Mouse (Mus musculus): ENCODE measurements around the gene Zfyve28. TPM values are rescaled to one million over a fixed set of nuclear protein-coding genes. Genes with fewer than 3 reads are reported as not detected.

Gene Zfyve28
- polyA plus RNA-seq, 1 experiment: 42.2 TPM

GRCm38 (mm10) chr5:34242224-34242963 is 45.9 kb downstream of the Zfyve28 start:
- H3K4me3 ChIP-seq (ENCODE audit: insufficient read depth, low read length): no peak overlapping the region
- peaks cover 30% of the 10 kb centered on the region for H3K4me1 ChIP-seq (ENCODE audit: control insufficient read depth, insufficient read depth, low read length)
- TF ChIP-seq CTCF (IDR thresholded peaks at IDR 0.05; ENCODE audit: extremely low read depth, insufficient read depth, low read length) (no peak), POLR2A (IDR thresholded peaks at IDR 0.05; ENCODE audit: extremely low read depth, insufficient read depth, low read length) (no peak)
- peak overlapping the region; percentile 82 for H3K27ac ChIP-seq (ENCODE audit: insufficient read depth, low read length)

GRCm38 (mm10) chr5:34238444-34238843 is 49.8 kb downstream of the Zfyve28 start:
- no peak for TF ChIP-seq POLR2A (IDR thresholded peaks at IDR 0.05; ENCODE audit: extremely low read depth, insufficient read depth, low read length)
- TF ChIP-seq CTCF (IDR thresholded peaks at IDR 0.05; ENCODE audit: extremely low read depth, insufficient read depth, low read length): no peak
- H3K4me1 ChIP-seq (ENCODE audit: control insufficient read depth, insufficient read depth, low read length): peaks cover 29% of the 10 kb centered on the region
- H3K27ac ChIP-seq (ENCODE audit: insufficient read depth, low read length): no peak overlapping the region
- H3K4me3 ChIP-seq (ENCODE audit: insufficient read depth, low read length): no peak overlapping the region

GRCm38 (mm10) chr5:34235898-34236420 is 52.3 kb downstream of the Zfyve28 start:
- H3K27ac ChIP-seq (ENCODE audit: insufficient read depth, low read length): no peak overlapping the region
- H3K4me1 ChIP-seq (ENCODE audit: control insufficient read depth, insufficient read depth, low read length): peaks cover 15% of the 10 kb centered on the region
- no peak overlapping the region for H3K4me3 ChIP-seq (ENCODE audit: insufficient read depth, low read length)
- peak; percentile 75 for TF ChIP-seq CTCF (IDR thresholded peaks at IDR 0.05; ENCODE audit: extremely low read depth, insufficient read depth, low read length)
- no peak for TF ChIP-seq POLR2A (IDR thresholded peaks at IDR 0.05; ENCODE audit: extremely low read depth, insufficient read depth, low read length)

- TF ChIP-seq CTCF (IDR thresholded peaks at IDR 0.05; ENCODE audit: extremely low read depth, insufficient read depth, low read length) (no peak), POLR2A (IDR thresholded peaks at IDR 0.05; ENCODE audit: extremely low read depth, insufficient read depth, low read length) (no peak)
- H3K27ac ChIP-seq (ENCODE audit: insufficient read depth, low read length): no peak overlapping the region
- H3K4me1 ChIP-seq (ENCODE audit: control insufficient read depth, insufficient read depth, low read length): peaks cover 15% of the 10 kb centered on the region
- H3K4me3 ChIP-seq (ENCODE audit: insufficient read depth, low read length): no peak overlapping the region
Measured at GRCm38 (mm10) chr5:34235056-34235455, 53.2 kb downstream of the Zfyve28 start.

GRCm38 (mm10) chr5:34233221-34233515 is 55.1 kb downstream of the Zfyve28 start:
- H3K27ac ChIP-seq (ENCODE audit: insufficient read depth, low read length): peak overlapping the region; percentile 15; the same call in 1 of the 2 replicates
- peaks cover 14% of the 10 kb centered on the region for H3K4me1 ChIP-seq (ENCODE audit: control insufficient read depth, insufficient read depth, low read length)

GRCm38 (mm10) chr5:34232481-34233220 is 55.6 kb downstream of the Zfyve28 start:
- TF ChIP-seq POLR2A (IDR thresholded peaks at IDR 0.05; ENCODE audit: extremely low read depth, insufficient read depth, low read length) (no peak), CTCF (IDR thresholded peaks at IDR 0.05; ENCODE audit: extremely low read depth, insufficient read depth, low read length) (no peak)
- H3K4me1 ChIP-seq (ENCODE audit: control insufficient read depth, insufficient read depth, low read length): peaks cover 9% of the 10 kb centered on the region
- H3K4me3 ChIP-seq (ENCODE audit: insufficient read depth, low read length): no peak overlapping the region
- peak overlapping the region; percentile 15; the same call in 1 of the 2 replicates for H3K27ac ChIP-seq (ENCODE audit: insufficient read depth, low read length)

More at GRCm38 (mm10) chr5:34233221-34233515, 55.1 kb downstream of the Zfyve28 start:
- no peak overlapping the region for H3K4me3 ChIP-seq (ENCODE audit: insufficient read depth, low read length)
- no peak for TF ChIP-seq CTCF (IDR thresholded peaks at IDR 0.05; ENCODE audit: extremely low read depth, insufficient read depth, low read length)
- TF ChIP-seq POLR2A (IDR thresholded peaks at IDR 0.05; ENCODE audit: extremely low read depth, insufficient read depth, low read length): no peak

- H3K27ac ChIP-seq (ENCODE audit: insufficient read depth, low read length): no peak overlapping the region
Measured at GRCm38 (mm10) chr5:34231901-34232300, 56.3 kb downstream of the Zfyve28 start.

GRCm38 (mm10) chr5:34230599-34231485 is 57.4 kb downstream of the Zfyve28 start:
- Histone ChIP-seq H3K27ac (ENCODE audit: insufficient read depth, low read length) (no peak overlapping the region), H3K4me3 (ENCODE audit: insufficient read depth, low read length) (no peak overlapping the region), H3K4me1 (ENCODE audit: control insufficient read depth, insufficient read depth, low read length) (peaks cover 8% of the 10 kb centered on the region)
- TF ChIP-seq POLR2A (IDR thresholded peaks at IDR 0.05; ENCODE audit: extremely low read depth, insufficient read depth, low read length) (no peak), CTCF (IDR thresholded peaks at IDR 0.05; ENCODE audit: extremely low read depth, insufficient read depth, low read length) (no peak)

More at GRCm38 (mm10) chr5:34231901-34232300, 56.3 kb downstream of the Zfyve28 start:
- TF ChIP-seq CTCF (IDR thresholded peaks at IDR 0.05; ENCODE audit: extremely low read depth, insufficient read depth, low read length): no peak
- TF ChIP-seq POLR2A (IDR thresholded peaks at IDR 0.05; ENCODE audit: extremely low read depth, insufficient read depth, low read length): no peak
- peaks cover 8% of the 10 kb centered on the region for H3K4me1 ChIP-seq (ENCODE audit: control insufficient read depth, insufficient read depth, low read length)
- no peak overlapping the region for H3K4me3 ChIP-seq (ENCODE audit: insufficient read depth, low read length)

- H3K4me3 ChIP-seq (ENCODE audit: insufficient read depth, low read length): no peak overlapping the region
- H3K27ac ChIP-seq (ENCODE audit: insufficient read depth, low read length): no peak overlapping the region
- TF ChIP-seq POLR2A (IDR thresholded peaks at IDR 0.05; ENCODE audit: extremely low read depth, insufficient read depth, low read length) (no peak), CTCF (IDR thresholded peaks at IDR 0.05; ENCODE audit: extremely low read depth, insufficient read depth, low read length) (no peak)
- H3K4me1 ChIP-seq (ENCODE audit: control insufficient read depth, insufficient read depth, low read length): peaks cover 8% of the 10 kb centered on the region
Measured at GRCm38 (mm10) chr5:34229503-34229902, 58.7 kb downstream of the Zfyve28 start.
